Mouse (Mus musculus) testis, adult 2 months (tissue): ENCODE results near the gene Sash1.

Experiments
- CTCF ChIP-seq: fragments of 200-500 bp; IDR thresholded peaks from 2 replicates; pipeline ENCODE4 v1.5.1; 2012; ENCODE audit warnings: low read depth, mild to moderate bottlenecking, inconsistent platforms, low read length, moderate library complexity; ENCODE audit not compliant: control insufficient read depth, insufficient read depth, insufficient replicate concordance
- POLR2A ChIP-seq: fragments of 200-500 bp; IDR thresholded peaks from 2 replicates; pipeline ENCODE4 v1.6.1; 2012; ENCODE audit warnings: low read depth, mild to moderate bottlenecking, inconsistent platforms, low read length, moderate library complexity; ENCODE audit not compliant: control insufficient read depth

GRCm38 (mm10) chr10:8775794-8776193 is 110.1 kb downstream of the Sash1 start:
- TF ChIP-seq CTCF (no peak), POLR2A (no peak)
